Mouse (Mus musculus) forebrain, embryonic 12.5 days (tissue): ENCODE results near the gene Tnni3. TPM values are rescaled to one million over a fixed set of nuclear protein-coding genes. Genes with fewer than 3 reads are reported as not detected.

Experiments
- ATAC-seq: fragments of 200-750 bp; cut with Nextera tagmentation; 2 replicates; pipeline ENCODE4 v1.8.0; 2017; ENCODE audit warnings: moderate TSS enrichment; ENCODE audit not compliant: low FRiP score
- H3K27ac ChIP-seq: fragments of 300-500 bp; sonication (generic); 2 replicates; pipeline ENCODE4 v1.5.1; 2016; ENCODE audit warnings: mild to moderate bottlenecking
- H3K27me3 ChIP-seq: fragments of 300-500 bp; sonication (generic); 2 replicates; pipeline ENCODE4 v1.6.1; 2016; ENCODE audit warnings: mild to moderate bottlenecking
- H3K36me3 ChIP-seq: fragments of 300-500 bp; sonication (generic); replicated peaks from 2 replicates; pipeline ENCODE4 v1.6.1; 2016; ENCODE audit warnings: mild to moderate bottlenecking
- H3K4me1 ChIP-seq: fragments of 300-500 bp; sonication (generic); 2 replicates; pipeline ENCODE4 v1.6.1; 2016
- H3K4me2 ChIP-seq: fragments of 300-500 bp; sonication (generic); 2 replicates; pipeline ENCODE4 v1.6.1; 2016; ENCODE audit warnings: mild to moderate bottlenecking, moderate library complexity
- H3K4me3 ChIP-seq: fragments of 300-500 bp; sonication (generic); replicated peaks from 2 replicates; pipeline ENCODE4 v1.5.1; 2016; ENCODE audit warnings: mild to moderate bottlenecking
- H3K9ac ChIP-seq: fragments of 300-500 bp; sonication (generic); 2 replicates; pipeline ENCODE4 v1.6.1; 2016; ENCODE audit warnings: mild to moderate bottlenecking
- H3K9me3 ChIP-seq: fragments of 300-500 bp; sonication (generic); 2 replicates; pipeline ENCODE4 v1.6.1; 2016
- WGBS: fragments of 180-500 bp; shearing (Covaris S2); methylation state at CpG from one replicate; pipeline ENCODE4 v1.1.7; 2016; 5-methylcytosine and 5-hydroxymethylcytosine counted together
- polyA plus RNA-seq: library from polyadenylated mRNA; unstranded; fragments of >200 nt; fragmentation: Nextera tagmentation; extraction: Ambion mirVana; gene quantifications from 2 replicates; pipeline ENCODE4 v1.2.1, GENCODE M21; 2016

Gene Tnni3
- polyA plus RNA-seq, 1 experiment from 2014 or later, result 2.2 TPM

DNA sequence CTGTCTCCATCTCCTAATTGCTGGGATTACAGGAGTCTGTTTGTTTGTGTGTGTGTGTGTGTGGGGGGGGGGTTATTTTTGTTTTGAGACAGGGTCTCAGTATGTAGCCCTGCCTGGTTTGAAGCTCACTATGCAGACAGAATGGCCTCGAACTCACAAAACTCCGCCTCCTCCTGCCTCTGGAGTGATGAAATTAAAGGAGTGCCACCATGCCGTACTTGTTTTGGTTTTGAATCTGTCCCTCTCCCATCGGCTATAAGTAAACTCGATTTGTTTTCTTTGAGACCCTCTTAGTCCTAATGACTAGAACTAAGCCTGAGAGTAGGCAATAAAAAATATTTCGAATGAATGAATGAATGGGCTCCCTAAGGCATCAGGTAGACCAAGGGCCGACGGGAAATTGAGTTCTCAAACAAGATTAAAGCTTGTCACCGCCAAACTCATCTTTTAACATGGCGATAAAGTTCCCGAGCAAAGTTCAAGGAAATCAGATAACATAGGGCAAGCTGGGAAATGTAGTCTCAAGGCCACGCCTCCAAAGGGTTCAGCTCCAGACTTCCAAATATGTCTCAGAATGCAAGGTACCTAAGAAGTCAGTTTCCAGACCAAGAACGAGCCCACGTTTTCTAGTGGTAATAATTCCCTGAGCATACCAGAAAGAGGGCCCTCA, 21.5 kb downstream of the Tnni3 start:
- Histone ChIP-seq H3K9me3 (no peaks in the 10 kb centered on the region), H3K4me2 (peak overlapping the region; percentile 87), H3K27me3 (no peaks in the 10 kb centered on the region), H3K9ac (peak overlapping the region; percentile 97), H3K36me3 (no peaks in the 10 kb centered on the region), H3K4me1 (peaks cover 38% of the 10 kb centered on the region), H3K4me3 (peak overlapping the region; percentile 95), H3K27ac (no peak overlapping the region)
- peak; percentile 5; the same call in 1 of the 2 replicates for ATAC-seq
- 11% methylated on average over 14 of the region's 14 CpGs for WGBS

DNA sequence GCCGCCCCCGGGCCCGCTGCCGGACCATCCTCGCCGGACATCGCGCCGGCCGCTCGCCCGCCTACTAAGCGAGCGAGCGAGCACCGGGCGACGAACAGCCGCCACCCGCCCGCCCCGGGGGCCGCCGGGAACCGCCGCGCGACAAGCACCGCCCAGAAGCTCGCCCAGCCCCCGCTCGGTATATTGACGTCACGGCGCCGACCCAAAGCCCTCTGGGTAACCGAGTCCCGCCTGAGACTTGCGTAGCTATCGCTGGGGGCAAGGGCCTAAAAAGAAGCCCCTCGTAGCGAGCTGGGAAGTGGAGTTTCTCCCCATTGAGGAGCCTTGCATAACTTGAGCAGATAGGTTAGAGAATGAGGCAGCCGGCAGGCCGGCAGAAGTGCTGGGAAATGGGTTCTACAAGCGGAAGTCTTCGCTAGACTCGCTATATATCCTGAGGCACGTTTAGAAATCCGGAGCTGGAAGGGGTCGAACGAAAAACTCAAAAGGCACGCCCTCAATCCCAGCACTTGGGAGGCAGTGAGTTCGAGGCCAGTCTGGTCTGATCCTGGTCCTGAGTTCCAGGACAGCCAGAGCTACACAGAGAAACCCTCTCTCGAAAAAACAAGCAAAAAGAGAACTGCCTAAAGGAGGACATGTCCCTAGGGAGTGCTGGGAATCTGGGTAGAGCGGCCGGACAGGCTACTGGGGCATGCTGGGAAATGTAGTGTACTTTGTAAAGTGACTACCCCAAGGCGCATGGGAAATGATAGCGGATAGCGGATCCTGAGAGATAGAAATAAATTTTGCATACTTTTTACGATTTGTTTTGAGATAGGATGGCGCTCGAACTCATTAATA, 22.3 kb downstream of the Tnni3 start, which contains the start of gene Ppp1r12c:
Ppp1r12c (minus strand) TSS at position 123 of the 840 bp plus-strand sequence.
- Histone ChIP-seq H3K4me2 (peak within 1 kb of the TSS; percentile 87), H3K9me3 (no peaks in the 10 kb centered on the region), H3K27me3 (no peaks in the 10 kb centered on the region), H3K27ac (peak within 1 kb of the TSS; percentile 81), H3K4me3 (peak within 1 kb of the TSS; percentile 95), H3K4me1 (peaks cover 42% of the 10 kb centered on the region), H3K36me3 (peaks cover 6% of the 10 kb centered on the region), H3K9ac (peak within 1 kb of the TSS; percentile 97)
- peak; percentile 95 for ATAC-seq
- WGBS, result under 1% methylated on average over 61 of the region's 62 CpGs

DNA sequence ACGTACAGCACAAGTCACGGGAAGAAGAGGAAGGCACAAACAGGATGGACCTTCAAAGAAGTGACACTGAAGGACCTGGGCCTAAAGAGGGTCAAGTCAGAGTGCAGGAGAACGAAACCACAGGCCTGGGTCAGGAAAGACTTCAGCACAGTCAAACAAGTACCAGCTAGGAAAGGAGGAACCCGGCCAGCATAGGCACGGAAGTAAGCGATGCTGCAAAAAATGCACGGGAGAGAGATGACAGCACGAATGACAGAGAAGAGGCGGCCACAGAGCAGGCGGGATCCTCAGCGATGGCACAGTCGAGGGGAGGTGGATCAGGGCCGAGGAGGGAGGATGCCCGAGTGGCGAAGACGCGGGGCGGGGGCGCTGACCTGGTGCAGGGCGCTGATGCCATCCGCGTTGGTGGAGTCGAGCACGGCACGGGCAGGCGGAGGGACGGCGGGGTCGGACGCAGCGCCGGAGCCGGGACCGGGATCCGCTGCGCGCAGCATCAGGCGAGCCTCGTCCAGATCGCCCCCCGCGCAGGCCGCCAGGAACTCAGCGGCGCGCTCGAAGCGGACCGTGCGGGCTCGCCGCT, 23.0 kb downstream of the Tnni3 start:
- H3K36me3 ChIP-seq, result peaks cover 13% of the 10 kb centered on the region
- WGBS, result under 1% methylated on average over 44 of the region's 52 CpGs
- peak overlapping the region; percentile 87 for H3K4me2 ChIP-seq
- peak overlapping the region; percentile 95 for H3K4me3 ChIP-seq
- H3K27ac ChIP-seq, result peak overlapping the region; percentile 81
- peak; percentile 57 for ATAC-seq
- peaks cover 42% of the 10 kb centered on the region for H3K4me1 ChIP-seq
- no peaks in the 10 kb centered on the region for H3K9me3 ChIP-seq
- no peaks in the 10 kb centered on the region for H3K27me3 ChIP-seq
- H3K9ac ChIP-seq, result peak overlapping the region; percentile 97

DNA sequence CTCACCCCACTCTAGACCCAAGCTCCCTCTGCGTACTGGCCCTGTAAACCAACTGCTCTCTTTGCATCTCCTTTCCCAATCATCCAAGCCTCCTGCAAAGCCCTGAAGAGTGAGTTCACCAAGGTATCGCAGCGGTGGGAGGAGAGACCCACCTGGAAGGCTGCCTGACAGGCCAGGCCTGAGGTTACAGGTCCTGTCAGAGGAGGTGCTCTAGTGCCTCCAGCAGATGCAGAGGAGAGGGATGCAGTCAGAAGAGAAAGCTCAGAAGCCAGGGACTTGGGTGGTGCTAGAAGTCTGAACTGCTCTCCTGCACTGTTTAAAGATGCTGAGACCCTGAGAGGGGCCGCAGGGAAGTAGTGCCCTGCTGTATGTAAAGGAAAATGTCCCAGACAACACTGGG, 25.0 kb downstream of the Tnni3 start:
- H3K27ac ChIP-seq, result no peak overlapping the region; the same call in 1 of the 2 replicates

DNA sequence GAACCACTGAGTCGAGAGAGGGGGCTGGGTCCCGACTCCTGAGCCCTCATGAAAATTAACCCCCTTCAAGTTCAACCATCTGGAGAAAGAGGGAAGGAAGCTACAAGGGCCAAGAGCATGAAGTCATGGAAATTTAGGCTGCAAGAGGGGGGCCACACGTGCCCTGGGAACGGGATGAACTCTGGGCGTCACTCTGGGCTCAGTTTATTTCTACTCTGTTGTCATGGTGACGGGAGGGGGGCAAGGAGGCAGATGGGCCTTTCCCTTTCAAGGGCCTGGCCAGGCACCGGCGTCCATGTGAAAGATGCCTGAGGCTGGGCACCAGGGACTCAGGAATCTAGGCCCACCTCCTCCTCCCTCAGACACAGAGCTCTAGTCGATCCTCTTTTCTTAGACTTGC, 25.8 kb downstream of the Tnni3 start:
- Histone ChIP-seq H3K27ac (no peak overlapping the region), H3K4me2 (peak overlapping the region; percentile 87), H3K36me3 (peaks cover 35% of the 10 kb centered on the region), H3K9me3 (no peaks in the 10 kb centered on the region), H3K9ac (peak overlapping the region; percentile 97), H3K4me1 (peaks cover 42% of the 10 kb centered on the region), H3K4me3 (peak overlapping the region; percentile 1), H3K27me3 (no peaks in the 10 kb centered on the region)
- 25% methylated on average over 9 of the region's 9 CpGs for WGBS
- ATAC-seq, result no peak

More for the DNA sequence above, 25.0 kb downstream of the Tnni3 start:
- ATAC-seq, result no peak
- no peaks in the 10 kb centered on the region for H3K9me3 ChIP-seq
- WGBS, result 92% methylated on average over 4 of the region's 4 CpGs
- peaks cover 29% of the 10 kb centered on the region for H3K36me3 ChIP-seq
- H3K4me3 ChIP-seq, result 0 out of 2 replicates have a peak overlapping the region, but pooled peaks have one; percentile 2
- peak overlapping the region; percentile 97 for H3K9ac ChIP-seq
- H3K4me1 ChIP-seq, result peaks cover 42% of the 10 kb centered on the region
- peak overlapping the region; percentile 87; the same call in 1 of the 2 replicates for H3K4me2 ChIP-seq
- no peaks in the 10 kb centered on the region for H3K27me3 ChIP-seq

DNA sequence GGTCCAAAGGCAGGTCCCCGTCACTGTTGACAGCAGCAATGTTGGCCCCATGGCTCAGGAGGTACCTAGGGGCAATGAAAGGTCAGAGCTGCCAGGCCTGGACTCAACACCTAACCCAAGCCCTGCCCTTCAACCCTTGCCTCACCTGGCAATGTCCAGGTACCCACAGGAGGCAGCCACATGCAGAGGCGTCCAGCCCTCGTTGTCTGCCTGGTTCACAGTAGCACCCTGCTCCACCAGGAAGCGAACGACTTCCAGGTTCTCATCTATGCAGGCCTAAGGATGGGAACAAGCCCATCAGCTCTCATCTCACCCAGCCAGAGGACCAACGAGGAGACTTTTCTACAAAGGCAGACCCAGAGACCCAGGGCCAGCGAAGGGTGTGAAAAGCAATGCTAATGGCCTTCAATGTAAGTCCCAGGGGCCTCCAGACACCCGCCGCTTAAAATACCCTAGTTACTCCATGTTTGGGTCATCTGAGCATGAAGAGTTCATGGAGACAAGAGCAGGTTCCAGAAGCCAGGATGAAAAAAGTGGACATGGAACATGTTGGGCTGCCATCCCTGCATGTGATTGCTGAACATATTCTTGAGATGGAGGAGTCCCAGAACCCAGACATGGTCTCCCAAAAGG, 26.6 kb downstream of the Tnni3 start:
- WGBS, result 92% methylated on average over 9 of the region's 9 CpGs
- no peak overlapping the region for H3K4me2 ChIP-seq
- H3K4me3 ChIP-seq, result no peak overlapping the region
- no peaks in the 10 kb centered on the region for H3K9me3 ChIP-seq
- H3K4me1 ChIP-seq, result peaks cover 40% of the 10 kb centered on the region
- no peak overlapping the region for H3K9ac ChIP-seq
- no peak overlapping the region for H3K27ac ChIP-seq
- peaks cover 39% of the 10 kb centered on the region for H3K36me3 ChIP-seq
- no peaks in the 10 kb centered on the region for H3K27me3 ChIP-seq
- ATAC-seq, result no peak

DNA sequence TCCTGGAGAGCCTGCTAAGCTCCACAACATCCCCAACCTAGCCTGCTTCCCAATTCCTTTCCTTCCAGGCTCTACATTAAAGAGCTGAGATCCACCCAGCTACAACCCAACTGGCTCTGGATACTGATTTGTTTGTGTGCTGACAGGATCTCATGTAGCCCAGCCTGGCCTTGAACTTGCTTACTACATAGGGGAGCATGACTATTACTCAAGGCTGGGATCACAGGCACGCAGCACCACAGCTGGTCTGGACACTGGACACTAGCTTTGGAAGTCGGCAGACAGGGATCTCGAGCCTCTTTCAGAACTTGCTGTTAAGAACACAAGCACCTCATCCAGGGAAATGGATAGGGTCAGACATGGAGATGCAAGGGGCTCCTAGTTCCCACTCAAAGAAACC, 27.6 kb downstream of the Tnni3 start:
- H3K27me3 ChIP-seq, result no peaks in the 10 kb centered on the region
- WGBS, result 95% methylated on average over 3 of the region's 3 CpGs
- H3K4me2 ChIP-seq, result no peak overlapping the region
- ATAC-seq, result no peak
- no peak overlapping the region for H3K9ac ChIP-seq
- no peak overlapping the region for H3K27ac ChIP-seq
- H3K4me1 ChIP-seq, result peaks cover 38% of the 10 kb centered on the region
- no peaks in the 10 kb centered on the region for H3K9me3 ChIP-seq
- H3K4me3 ChIP-seq, result no peak overlapping the region
- H3K36me3 ChIP-seq, result peaks cover 42% of the 10 kb centered on the region

DNA sequence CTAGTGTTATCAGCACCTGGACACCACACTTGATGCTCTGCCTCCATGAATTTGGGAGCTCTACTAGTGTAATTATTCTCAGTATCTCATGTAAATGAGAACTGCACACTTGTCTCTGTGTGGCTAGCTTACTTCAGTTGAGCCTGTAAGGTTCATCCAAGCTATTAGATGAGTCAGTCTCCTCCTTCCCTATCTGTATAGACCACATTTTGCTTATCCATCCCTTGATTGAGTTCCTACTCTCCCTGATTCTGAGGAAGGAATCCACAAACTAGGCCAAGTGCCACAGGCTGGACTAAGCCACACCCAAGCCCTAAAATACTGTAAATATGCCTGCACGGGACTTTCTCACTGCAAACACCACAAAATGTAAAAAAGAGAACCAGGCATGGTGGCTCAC, 30.0 kb downstream of the Tnni3 start:
- WGBS, result 96% methylated on average over 1 of the region's 1 CpGs
- H3K4me1 ChIP-seq, result peaks cover 19% of the 10 kb centered on the region
- H3K4me2 ChIP-seq, result no peak overlapping the region
- no peak overlapping the region for H3K9ac ChIP-seq
- no peak overlapping the region for H3K4me3 ChIP-seq
- H3K36me3 ChIP-seq, result peaks cover 62% of the 10 kb centered on the region
- H3K9me3 ChIP-seq, result no peaks in the 10 kb centered on the region
- H3K27me3 ChIP-seq, result no peaks in the 10 kb centered on the region
- ATAC-seq, result no peak
- H3K27ac ChIP-seq, result no peak overlapping the region

DNA sequence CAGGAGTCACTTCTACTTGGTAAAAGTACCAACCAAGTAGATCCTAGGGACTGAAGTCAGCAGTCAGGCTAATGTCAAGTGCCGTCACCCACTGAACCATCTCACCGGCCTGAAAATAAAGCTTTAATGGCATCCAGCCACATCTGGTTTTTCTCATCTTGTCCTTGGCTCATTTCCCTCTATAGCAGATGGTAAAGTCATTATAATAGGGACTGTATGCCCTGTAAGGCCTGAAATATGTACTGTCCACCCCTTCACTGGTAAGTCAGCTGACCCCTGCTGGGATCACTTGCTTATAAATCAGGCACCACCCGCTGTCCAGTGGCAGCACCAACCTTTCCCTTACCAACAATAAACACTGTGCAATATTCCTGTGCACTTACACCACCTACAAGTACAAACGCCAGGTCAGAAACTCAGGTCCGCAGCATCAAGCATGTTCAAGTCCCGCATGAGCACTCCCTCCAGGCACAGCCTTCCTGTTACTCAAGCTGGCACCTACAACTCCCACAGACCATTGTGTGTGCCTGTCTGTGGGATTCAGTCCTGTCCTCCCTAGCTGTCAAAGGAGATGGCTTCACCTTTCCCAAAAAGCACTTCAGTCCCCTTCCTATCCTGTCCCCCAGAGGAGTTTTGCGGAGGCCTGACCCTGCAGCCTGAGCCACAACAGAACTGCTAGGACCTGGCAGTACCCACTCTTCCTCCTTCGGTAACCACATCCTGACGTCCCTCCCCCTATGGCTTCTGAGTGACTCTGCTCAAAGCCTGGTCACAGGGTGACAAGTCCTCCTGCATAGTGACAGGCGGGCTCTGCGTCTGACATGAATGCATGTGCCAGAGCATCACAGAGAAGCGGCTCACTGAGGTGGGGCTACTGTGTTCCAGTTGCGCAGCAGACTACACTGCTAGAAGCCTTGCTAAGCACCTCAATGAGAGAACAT, 31.5 kb downstream of the Tnni3 start:
- no peak overlapping the region for H3K4me2 ChIP-seq
- no peaks in the 10 kb centered on the region for H3K9me3 ChIP-seq
- no peak for ATAC-seq
- H3K27me3 ChIP-seq, result no peaks in the 10 kb centered on the region
- 95% methylated on average over 13 of the region's 13 CpGs for WGBS
- peaks cover 69% of the 10 kb centered on the region for H3K36me3 ChIP-seq
- no peak overlapping the region for H3K27ac ChIP-seq
- no peak overlapping the region for H3K4me3 ChIP-seq
- H3K4me1 ChIP-seq, result peaks cover 5% of the 10 kb centered on the region
- H3K9ac ChIP-seq, result no peak overlapping the region

DNA sequence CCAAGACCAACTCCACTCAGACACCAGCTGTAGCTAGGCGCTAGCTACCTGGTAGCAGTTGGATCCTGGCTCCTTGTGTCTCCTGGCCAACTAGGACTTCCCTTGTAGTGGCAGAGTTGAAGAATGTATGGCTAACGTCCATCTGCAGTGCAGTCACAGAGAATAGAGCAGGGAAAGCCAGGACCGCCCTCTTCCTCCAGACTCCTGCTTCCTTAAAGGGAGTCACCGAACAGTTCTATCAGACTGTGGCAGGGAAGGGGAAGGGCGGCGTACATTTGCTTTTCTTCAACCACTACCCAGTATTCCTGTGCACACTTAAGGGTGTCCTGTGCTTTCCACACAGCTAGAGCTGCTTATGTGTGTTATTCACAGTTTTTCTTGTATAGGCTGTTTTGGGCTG, 32.7 kb downstream of the Tnni3 start:
- H3K4me3 ChIP-seq, result no peak overlapping the region
- H3K9ac ChIP-seq, result no peak overlapping the region
- no peaks in the 10 kb centered on the region for H3K27me3 ChIP-seq
- 91% methylated on average over 6 of the region's 6 CpGs for whole genome bisulfite sequencing
- H3K4me2 ChIP-seq, result no peak overlapping the region
- no peaks in the 10 kb centered on the region for H3K9me3 ChIP-seq
- peaks cover 69% of the 10 kb centered on the region for H3K36me3 ChIP-seq
- H3K4me1 ChIP-seq, result no peaks in the 10 kb centered on the region
- no peak overlapping the region for H3K27ac ChIP-seq
- no peak for ATAC-seq

DNA sequence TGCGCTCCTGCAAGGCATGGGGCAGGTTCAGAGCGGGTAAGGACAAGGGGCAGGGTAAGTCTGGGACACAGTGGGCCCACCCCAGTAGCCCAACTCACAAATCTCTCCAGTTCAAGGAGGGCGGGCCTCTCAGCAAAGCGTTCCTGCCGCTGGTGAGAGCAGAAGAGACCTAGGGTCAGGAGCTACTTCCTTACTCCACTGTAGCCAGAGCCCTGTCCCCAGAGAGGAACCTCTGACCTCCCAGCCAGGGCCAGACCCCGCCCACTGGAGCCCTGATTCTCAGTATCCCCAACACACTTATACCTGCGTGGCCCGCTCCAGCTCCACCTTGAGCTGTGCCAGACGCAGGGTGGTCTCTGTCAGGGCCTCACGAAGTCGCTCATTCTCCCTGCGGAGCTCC, 41.7 kb downstream of the Tnni3 start:
- no peak overlapping the region for H3K9ac ChIP-seq
- H3K4me2 ChIP-seq, result no peak overlapping the region
- peaks cover 62% of the 10 kb centered on the region for H3K36me3 ChIP-seq
- H3K4me3 ChIP-seq, result no peak overlapping the region
- H3K9me3 ChIP-seq, result no peaks in the 10 kb centered on the region
- no peak for ATAC-seq
- peaks cover 3% of the 10 kb centered on the region; the same call in 1 of the 2 replicates for H3K27me3 ChIP-seq
- 89% methylated on average over 12 of the region's 12 CpGs for WGBS
- peaks cover 20% of the 10 kb centered on the region for H3K4me1 ChIP-seq
- no peak overlapping the region for H3K27ac ChIP-seq
